Mouse (Mus musculus) liver, postnatal 0 days (tissue): ENCODE data around the gene Ppp1r14d. TPM values are rescaled to one million over a fixed set of nuclear protein-coding genes. Genes with fewer than 3 reads are reported as not detected.

Experiments used
- ATAC-seq: fragments of 200-750 bp; cut with Nextera tagmentation; 2 replicates; pipeline ENCODE4 v1.8.0; 2017; ENCODE audit warnings: mild to moderate bottlenecking, moderate library complexity
- DNase-seq: peaks from one replicate; pipeline ENCODE4 v3.0.0-alpha.2; 2016
- H3K27ac ChIP-seq: fragments of 300-500 bp; sonication (generic); 2 replicates; pipeline ENCODE4 v1.5.1; 2014; ENCODE audit warnings: antibody characterized with exemption, moderate library complexity, mild to moderate bottlenecking, low read depth
- H3K27me3 ChIP-seq: fragments of 300-500 bp; sonication (generic); 2 replicates; pipeline ENCODE4 v1.6.1; 2014; ENCODE audit warnings: low read length, control low read depth, mixed read lengths; ENCODE audit not compliant: insufficient read depth
- H3K36me3 ChIP-seq: fragments of 300-500 bp; sonication (generic); replicated peaks from 2 replicates; pipeline ENCODE4 v1.6.1; 2014; ENCODE audit warnings: mild to moderate bottlenecking, control low read depth, low read length, moderate library complexity, mixed read lengths; ENCODE audit not compliant: insufficient read depth
- H3K4me1 ChIP-seq: fragments of 300-500 bp; sonication (generic); 2 replicates; pipeline ENCODE4 v1.6.1; 2014; ENCODE audit warnings: antibody characterized with exemption, mild to moderate bottlenecking, control low read depth; ENCODE audit not compliant: insufficient read depth
- H3K4me2 ChIP-seq: fragments of 300-500 bp; sonication (generic); 2 replicates; pipeline ENCODE4 v1.6.1; 2014; ENCODE audit warnings: low read depth, mild to moderate bottlenecking, low read length, moderate library complexity, mixed read lengths
- H3K4me3 ChIP-seq: fragments of 300-500 bp; sonication (generic); 2 replicates; pipeline ENCODE4 v1.5.1; 2014; ENCODE audit warnings: low read depth, low read length
- H3K9ac ChIP-seq: fragments of 300-500 bp; sonication (generic); replicated peaks from 2 replicates; pipeline ENCODE4 v1.6.1; 2014; ENCODE audit warnings: mild to moderate bottlenecking, moderate library complexity
- H3K9me3 ChIP-seq: fragments of 300-500 bp; sonication (generic); 2 replicates; pipeline ENCODE4 v1.6.1; 2016; ENCODE audit warnings: mild to moderate bottlenecking, control low read depth, low read length, mixed read lengths
- CTCF ChIP-seq: sonication (generic); IDR thresholded peaks from 2 replicates; pipeline ENCODE4 v1.5.1; 2016; ENCODE audit warnings: antibody characterized with exemption, low read depth
- EP300 ChIP-seq: IDR thresholded peaks from 2 replicates; pipeline ENCODE4 v1.6.1; 2016; ENCODE audit warnings: antibody characterized with exemption, low read depth, mild to moderate bottlenecking
- WGBS: fragments of 180-500 bp; shearing (Covaris S2); extraction: QIAGEN DNeasy Blood & Tissue Kit; methylation state at CpG from one replicate; pipeline ENCODE4 v1.1.7; 2014; ENCODE audit not compliant: insufficient replicate concordance; 5-methylcytosine and 5-hydroxymethylcytosine counted together
- polyA plus RNA-seq: library from polyadenylated mRNA; unstranded; fragments of >200 nt; fragmentation: Nextera tagmentation; extraction: Ambion mirVana; gene quantifications from 2 replicates; pipeline ENCODE4 v1.2.1, GENCODE M21; 2015

The Ppp1r14d gene
- polyA plus RNA-seq, 1 experiment from 2014 or later, result not detected

GRCm38 (mm10) chr2:119197493-119197892, 32.2 kb downstream of the Ppp1r14d start:
- Histone ChIP-seq H3K4me1 (no peaks in the 10 kb centered on the region; the same call in 1 of the 2 replicates), H3K4me2 (no peak overlapping the region), H3K36me3 (no peaks in the 10 kb centered on the region), H3K9me3 (no peaks in the 10 kb centered on the region), H3K27ac (0 out of 2 replicates have a peak overlapping the region, but pooled peaks have one; percentile 19), H3K4me3 (no peak overlapping the region), H3K9ac (no peak overlapping the region), H3K27me3 (no peaks in the 10 kb centered on the region)
- peak; percentile 66 for ATAC-seq
- no peak for TF ChIP-seq CTCF
- TF ChIP-seq EP300, result no peak
- WGBS, result 58% methylated on average over 1 of the region's 1 CpGs
- no peak for DNase-seq

GRCm38 (mm10) chr2:119196316-119197108, 33.2 kb downstream of the Ppp1r14d start:
- Histone ChIP-seq H3K4me2 (no peak overlapping the region), H3K36me3 (no peaks in the 10 kb centered on the region), H3K9me3 (no peaks in the 10 kb centered on the region), H3K9ac (no peak overlapping the region), H3K4me3 (no peak overlapping the region), H3K27me3 (no peaks in the 10 kb centered on the region), H3K27ac (no peak overlapping the region), H3K4me1 (no peaks in the 10 kb centered on the region; the same call in 1 of the 2 replicates)
- WGBS, result 71% methylated on average over 4 of the region's 4 CpGs
- no peak for DNase-seq
- TF ChIP-seq EP300 (no peak), CTCF (no peak)
- no peak for ATAC-seq

DNA sequence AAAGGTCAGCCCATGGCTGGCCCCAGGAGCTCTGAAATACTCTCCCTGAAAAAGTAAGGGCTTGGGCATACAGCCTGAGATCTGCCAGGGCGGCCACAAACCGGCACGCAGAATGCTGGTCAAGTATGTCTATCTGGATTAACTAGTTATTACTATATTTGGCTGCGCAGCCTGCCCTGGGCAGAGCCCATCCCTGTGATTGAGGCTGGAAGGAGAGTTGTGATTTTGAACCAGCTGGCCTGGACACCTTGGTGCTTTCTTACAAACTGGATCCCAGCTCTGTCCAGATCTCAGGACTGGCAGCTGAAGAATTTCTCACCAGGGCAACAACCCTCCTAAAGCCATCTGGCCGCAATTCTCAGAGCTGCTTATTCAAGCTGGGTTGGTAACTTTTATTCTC, 35.6 kb downstream of the Ppp1r14d start:
- no peaks in the 10 kb centered on the region for H3K36me3 ChIP-seq
- H3K27me3 ChIP-seq, result no peaks in the 10 kb centered on the region
- no peak for DNase-seq
- 89% methylated on average over 5 of the region's 5 CpGs for WGBS
- no peak overlapping the region for H3K9ac ChIP-seq
- TF ChIP-seq CTCF (no peak), EP300 (no peak)
- no peak overlapping the region for H3K27ac ChIP-seq
- ATAC-seq, result no peak
- peaks cover 2% of the 10 kb centered on the region; the same call in 1 of the 2 replicates for H3K4me1 ChIP-seq
- no peak overlapping the region for H3K4me2 ChIP-seq
- H3K9me3 ChIP-seq, result no peaks in the 10 kb centered on the region
- no peak overlapping the region for H3K4me3 ChIP-seq

DNA sequence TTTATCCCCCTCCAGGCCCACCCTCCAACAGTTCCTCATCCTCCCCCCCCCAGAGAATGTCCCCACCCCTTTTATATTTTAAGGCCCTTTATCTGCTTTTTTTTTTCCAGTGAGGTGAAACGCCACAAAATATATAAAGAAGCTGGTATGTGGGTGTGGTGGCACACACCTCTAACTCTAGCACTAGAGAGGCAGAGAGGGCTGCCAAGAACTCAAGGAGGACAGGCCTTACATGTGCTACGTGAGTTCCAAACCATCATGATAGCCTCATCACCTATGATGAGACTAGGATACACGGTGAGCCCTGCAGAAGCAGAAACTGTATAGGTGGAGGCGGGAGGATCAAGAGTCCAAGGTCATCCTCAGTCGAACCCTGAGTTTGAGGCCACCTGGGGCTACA, 38.7 kb downstream of the Ppp1r14d start:
- Histone ChIP-seq H3K27ac (no peak overlapping the region), H3K9me3 (no peaks in the 10 kb centered on the region), H3K9ac (no peak overlapping the region), H3K4me1 (peaks cover 4% of the 10 kb centered on the region; the same call in 1 of the 2 replicates), H3K36me3 (no peaks in the 10 kb centered on the region), H3K27me3 (no peaks in the 10 kb centered on the region), H3K4me3 (no peak overlapping the region), H3K4me2 (no peak overlapping the region)
- ATAC-seq, result no peak
- DNase-seq, result no peak
- WGBS, result 67% methylated on average over 5 of the region's 5 CpGs
- TF ChIP-seq CTCF, result no peak
- TF ChIP-seq EP300, result no peak

DNA sequence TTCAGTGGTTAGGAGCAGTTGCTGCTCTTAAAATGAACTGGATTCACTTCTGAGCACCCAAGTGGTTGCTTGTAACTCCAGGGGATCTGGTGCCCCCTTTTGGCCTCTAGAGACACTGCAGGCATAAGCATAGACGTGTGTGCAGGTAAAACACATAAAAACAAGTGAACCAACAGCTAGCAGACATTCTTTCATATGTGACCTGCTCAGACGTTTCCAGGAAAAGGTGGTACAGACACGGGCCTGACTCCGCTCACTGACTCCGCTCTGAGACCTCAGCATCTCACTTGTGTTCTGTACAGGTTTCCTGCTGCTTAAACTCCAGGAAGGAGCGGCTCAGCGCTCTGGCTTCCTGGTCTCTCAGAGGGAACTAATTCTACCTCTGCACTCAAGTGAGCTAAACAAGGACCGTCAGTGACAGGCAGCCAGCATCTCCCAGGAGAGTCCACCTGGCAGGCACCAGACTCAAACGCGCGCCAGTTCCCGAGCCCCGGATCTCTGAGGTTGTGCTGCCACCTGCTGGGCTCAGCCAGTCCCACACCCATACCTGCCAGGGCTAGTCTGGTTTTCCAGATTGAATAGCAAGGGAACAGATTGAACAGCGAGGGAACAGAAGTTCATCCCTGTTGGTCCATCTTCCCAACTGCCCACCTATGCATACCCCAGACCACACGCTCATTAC, 40.5 kb downstream of the Ppp1r14d start:
- no peak overlapping the region; the same call in 1 of the 2 replicates for H3K27ac ChIP-seq

GRCm38 (mm10) chr2:119182914-119183313, 46.8 kb downstream of the Ppp1r14d start:
- no peak for DNase-seq
- TF ChIP-seq EP300, result no peak
- TF ChIP-seq CTCF, result no peak
- H3K36me3 ChIP-seq, result peaks cover 11% of the 10 kb centered on the region
- no peaks in the 10 kb centered on the region for H3K27me3 ChIP-seq
- H3K4me1 ChIP-seq, result no peaks in the 10 kb centered on the region
- H3K9ac ChIP-seq, result no peak overlapping the region
- H3K4me2 ChIP-seq, result no peak overlapping the region
- ATAC-seq, result no peak
- H3K9me3 ChIP-seq, result no peaks in the 10 kb centered on the region
- no peak overlapping the region for H3K4me3 ChIP-seq
- 75% methylated on average over 7 of the region's 7 CpGs for WGBS
- H3K27ac ChIP-seq, result no peak overlapping the region

More for the DNA sequence above, 40.5 kb downstream of the Ppp1r14d start:
- Histone ChIP-seq H3K4me2 (peak overlapping the region; percentile 96), H3K27me3 (no peaks in the 10 kb centered on the region), H3K36me3 (peaks cover 2% of the 10 kb centered on the region; the same call in 1 of the 2 replicates), H3K4me3 (peak overlapping the region; percentile 50), H3K9ac (peak overlapping the region; percentile 50; the same call in 1 of the 2 replicates), H3K9me3 (no peaks in the 10 kb centered on the region), H3K4me1 (peaks cover 4% of the 10 kb centered on the region; the same call in 1 of the 2 replicates)
- TF ChIP-seq EP300 (no peak), CTCF (peak; percentile 95)
- ATAC-seq (peak; percentile 97), DNase-seq (peak; percentile 92)
- WGBS, result 8% methylated on average over 15 of the region's 15 CpGs
